Mouse (Mus musculus) heart, postnatal 36 days (tissue): ENCODE results near the gene Sap30bp. TPM values are rescaled to one million over a fixed set of nuclear protein-coding genes. Genes with fewer than 3 reads are reported as not detected.

Source experiments
- DNase-seq, 2 experiments: peaks; one replicate each; pipeline ENCODE4 v3.0.0; 2021 to 2022
- intact Hi-C: fragments of 180-260 bp; cut with DNase I; formaldehyde crosslinking; loops from one replicate; pipeline ENCODE4 v1.15.1; 2025
- total RNA-seq, 2 experiments: library from RNA; stranded (reverse); gene quantifications; 2 replicates each; pipeline ENCODE4 v1.2.3; 2021

Gene Sap30bp
- total RNA-seq = 10 to 100 TPM; 17.2 to 20.7 TPM

DNA sequence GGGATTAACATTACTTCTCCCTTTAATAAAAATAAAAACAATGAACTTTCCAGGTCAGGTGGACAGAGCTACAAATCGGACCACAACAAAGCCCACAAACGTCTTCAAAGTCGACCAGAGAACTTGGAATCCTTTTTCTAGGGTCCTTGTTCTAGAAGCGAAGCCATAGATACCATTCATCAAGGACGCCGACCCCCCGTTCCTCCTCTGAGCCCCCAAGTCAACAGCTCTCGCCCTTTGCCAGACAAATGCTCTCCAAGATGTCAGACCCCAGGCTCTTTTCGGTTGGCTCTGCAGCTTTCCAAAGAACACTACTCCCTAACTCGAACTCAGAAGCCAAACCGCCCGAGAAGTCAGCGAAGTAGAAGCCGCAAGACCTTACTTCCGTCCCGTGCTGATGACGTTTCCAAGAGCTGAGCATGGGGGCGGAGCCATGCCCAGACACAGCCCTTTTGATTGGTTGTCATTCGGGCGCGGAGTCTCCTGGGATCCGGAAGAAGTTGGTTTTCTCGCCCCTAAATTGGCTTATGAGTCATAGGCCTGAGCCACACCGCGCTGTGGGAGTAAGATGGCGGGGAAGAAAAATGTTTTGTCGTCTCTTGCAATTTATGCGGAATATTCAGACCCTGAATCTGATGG lies at the start of gene Sap30bp, which contains the start of gene Recql5:
Gene Sap30bp (plus strand): TSS at position 175 of the 639 bp plus-strand sequence.
Gene Recql5 (minus strand): TSS at position 370 of the 639 bp plus-strand sequence.
- DNase-seq = peak; percentile 96 to 97
- intact Hi-C loops = loop anchor here (5.0 kb wide), 1 partner anchor 199 kb away; the partner anchor contains the start of gene Trim65

GRCm38 (mm10) chr11:115884361-115884760 lies 48.7 kb upstream of the Sap30bp start:
- intact Hi-C loops = no loop called here
- DNase-seq = no peak

- DNase-seq = no peak
- intact Hi-C loops = no loop called here
Measured at GRCm38 (mm10) chr11:115885281-115885680, 47.8 kb upstream of the Sap30bp start.

DNA sequence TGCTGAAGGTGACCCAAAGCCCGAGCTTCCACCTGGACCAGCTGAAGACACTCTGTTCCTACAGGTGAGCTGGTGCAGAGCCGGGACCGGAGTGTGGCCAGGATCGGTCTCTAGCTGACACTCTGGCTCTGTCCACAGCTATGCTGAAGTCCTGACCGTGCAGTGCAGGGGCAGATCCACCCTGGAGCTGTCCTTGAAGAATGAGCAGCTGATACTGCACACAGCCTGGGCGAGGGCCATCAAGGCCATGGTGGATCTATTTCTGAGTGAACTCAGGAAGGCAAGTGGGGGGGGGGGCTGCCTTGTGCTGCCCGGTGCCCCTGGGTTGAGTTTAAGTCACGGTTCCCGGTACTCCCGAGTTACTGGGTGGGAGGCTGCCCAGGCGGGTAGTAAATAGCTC lies 46.6 kb upstream of the Sap30bp start:
- intact Hi-C loops = no loop called here
- no peak for DNase-seq

- intact Hi-C loops = no loop called here
- DNase-seq = no peak
Measured at GRCm38 (mm10) chr11:115888020-115888419, 45.1 kb upstream of the Sap30bp start.

- no peak for DNase-seq
- intact Hi-C loops = no loop called here
Measured at GRCm38 (mm10) chr11:115889159-115889558, 43.9 kb upstream of the Sap30bp start.

GRCm38 (mm10) chr11:115892213-115892612 lies 40.9 kb upstream of the Sap30bp start:
- intact Hi-C loops = no loop called here
- no peak for DNase-seq

- no peak for DNase-seq
- intact Hi-C loops = no loop called here
Measured at GRCm38 (mm10) chr11:115893071-115893470, 40.0 kb upstream of the Sap30bp start.

- DNase-seq = peak; percentile 13 to 26
- intact Hi-C loops = loop anchor here (2.0 kb wide), 1 partner anchor 24 kb away; no protein-coding TSS in a partner anchor
Measured at GRCm38 (mm10) chr11:115894755-115895520, 38.1 kb upstream of the Sap30bp start.

- DNase-seq = no peak
- intact Hi-C loops = no loop called here
Measured at GRCm38 (mm10) chr11:115898446-115898845, 34.6 kb upstream of the Sap30bp start.

- intact Hi-C loops = no loop called here
- peak; percentile 22 to 41 for DNase-seq
Measured at GRCm38 (mm10) chr11:115898886-115899285, 34.2 kb upstream of the Sap30bp start.

DNA sequence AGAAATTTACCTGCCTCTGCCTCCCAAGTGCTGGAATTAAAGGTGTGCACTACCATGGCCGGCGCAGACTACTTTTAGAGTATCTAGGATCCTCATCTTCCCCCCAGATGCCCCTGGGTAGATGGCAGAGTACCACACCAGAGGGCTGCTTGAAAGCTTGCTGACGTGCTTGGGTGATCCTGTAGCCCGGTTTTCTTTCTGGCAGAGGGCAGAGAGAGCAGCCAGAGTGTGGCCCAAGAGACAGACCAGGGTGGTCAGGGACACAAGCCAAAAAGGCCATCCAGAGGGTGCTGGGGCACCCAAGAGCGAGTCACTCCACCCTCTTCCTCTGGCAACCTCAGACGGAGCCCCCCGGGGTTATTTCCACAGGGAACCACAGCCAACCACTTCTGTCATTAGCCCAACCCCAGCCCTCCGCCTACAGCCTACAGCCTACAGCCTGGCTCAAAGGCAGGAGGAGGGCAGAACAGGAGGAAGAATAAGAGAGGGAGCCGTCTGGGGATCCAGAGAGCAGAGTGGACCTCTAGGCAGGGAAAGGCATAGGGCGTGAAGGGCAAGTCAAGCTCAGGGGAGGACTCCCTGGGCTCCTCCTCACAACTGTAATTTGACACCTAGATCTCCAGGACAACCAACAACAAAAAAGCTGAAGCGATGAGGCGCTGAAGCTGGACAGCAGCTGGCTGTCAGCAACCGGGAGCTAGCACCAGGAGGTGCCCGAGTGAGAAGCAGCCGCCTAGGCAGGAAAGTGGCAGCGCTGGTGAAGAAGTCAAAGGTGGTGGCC lies 33.4 kb upstream of the Sap30bp start, which contains the start of gene Smim5:
Gene Smim5 (plus strand): TSS at position 481 of the 781 bp plus-strand sequence.
- intact Hi-C loops = no loop called here
- peak; percentile 52 to 60 for DNase-seq

DNA sequence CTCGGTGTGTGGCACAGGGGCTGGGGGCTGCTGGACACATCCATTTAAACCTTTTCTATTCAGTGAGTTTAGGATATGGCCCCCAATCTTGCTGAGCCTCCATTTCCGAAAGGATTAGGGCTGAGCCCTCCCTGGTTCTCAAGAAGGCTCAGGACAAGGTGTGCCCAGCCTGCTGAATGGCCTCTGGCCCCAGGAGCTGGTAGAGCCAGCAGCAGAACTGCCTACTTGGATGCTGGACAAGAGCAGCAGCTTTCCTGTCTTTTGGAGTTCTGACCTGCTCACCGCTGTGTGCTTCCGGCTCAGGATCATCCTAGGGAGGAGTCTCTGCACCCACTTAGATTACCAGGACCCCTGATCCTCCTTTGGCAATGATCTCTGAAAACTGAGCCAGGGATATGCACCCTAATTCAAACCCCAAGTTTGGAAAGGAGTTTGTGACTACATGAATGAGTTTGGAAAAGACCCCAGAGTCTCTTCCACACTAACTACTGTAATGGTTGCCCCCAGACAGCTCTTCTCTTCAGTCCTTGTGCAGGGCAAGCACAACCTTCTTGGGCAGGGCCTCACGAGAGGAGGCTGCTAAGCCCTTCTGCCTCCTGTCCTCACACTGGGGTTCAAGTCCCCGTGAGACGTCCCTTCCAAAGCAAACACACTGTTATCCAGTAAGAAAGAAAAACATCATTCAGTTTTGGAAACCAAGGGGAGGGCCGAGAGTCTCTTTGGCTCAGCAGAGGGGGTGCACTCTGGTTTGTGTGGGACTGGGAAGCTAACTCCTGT lies 32.3 kb upstream of the Sap30bp start:
- intact Hi-C loops = no loop called here
- DNase-seq = peak in 1 of 2 experiments; percentile 24

GRCm38 (mm10) chr11:115901338-115902161 lies 31.5 kb upstream of the Sap30bp start:
- peak in 1 of 2 experiments; percentile 37 for DNase-seq
- intact Hi-C loops = no loop called here

DNA sequence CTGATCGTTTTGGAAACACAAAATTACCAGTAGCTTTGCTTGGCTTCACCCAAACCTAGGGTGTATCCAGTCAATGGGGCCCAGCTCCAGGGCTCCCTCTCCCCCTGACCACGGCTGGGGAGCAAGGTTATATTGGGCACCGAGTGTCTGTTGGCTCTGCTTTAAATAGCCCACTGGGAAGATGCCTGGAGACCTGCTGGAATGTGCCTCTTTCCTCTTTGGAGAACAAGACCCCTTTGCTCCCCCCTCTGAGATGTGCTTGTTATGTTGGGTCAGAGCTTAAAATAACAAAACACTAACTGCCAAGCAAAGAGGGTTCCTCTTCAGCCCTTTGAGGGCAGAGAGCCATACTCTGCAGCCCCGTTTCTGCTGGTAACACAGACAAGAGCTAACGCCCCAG lies 30.9 kb upstream of the Sap30bp start:
- intact Hi-C loops = no loop called here
- DNase-seq = no peak

DNA sequence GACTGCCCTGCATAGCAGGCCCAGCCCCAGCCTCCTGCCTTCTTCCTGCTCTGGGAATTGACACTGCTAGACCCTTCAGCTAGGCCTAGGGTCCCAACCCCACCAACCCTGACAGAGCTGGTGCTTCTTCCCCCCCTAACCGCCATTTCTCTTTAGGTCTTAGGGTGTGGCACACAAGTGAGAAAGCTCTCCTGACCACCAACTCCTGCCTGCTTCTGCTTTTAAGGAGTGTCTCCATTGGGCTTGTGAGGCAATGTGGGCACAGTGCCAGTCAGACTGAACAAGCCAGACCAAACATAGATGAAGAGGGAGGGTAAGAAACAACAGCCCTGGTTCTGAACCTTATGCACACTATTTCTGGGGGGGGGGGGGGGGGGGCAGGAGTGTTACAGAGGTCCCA lies 30.3 kb upstream of the Sap30bp start:
- peak; percentile 59 to 62 for DNase-seq
- intact Hi-C loops = no loop called here

DNA sequence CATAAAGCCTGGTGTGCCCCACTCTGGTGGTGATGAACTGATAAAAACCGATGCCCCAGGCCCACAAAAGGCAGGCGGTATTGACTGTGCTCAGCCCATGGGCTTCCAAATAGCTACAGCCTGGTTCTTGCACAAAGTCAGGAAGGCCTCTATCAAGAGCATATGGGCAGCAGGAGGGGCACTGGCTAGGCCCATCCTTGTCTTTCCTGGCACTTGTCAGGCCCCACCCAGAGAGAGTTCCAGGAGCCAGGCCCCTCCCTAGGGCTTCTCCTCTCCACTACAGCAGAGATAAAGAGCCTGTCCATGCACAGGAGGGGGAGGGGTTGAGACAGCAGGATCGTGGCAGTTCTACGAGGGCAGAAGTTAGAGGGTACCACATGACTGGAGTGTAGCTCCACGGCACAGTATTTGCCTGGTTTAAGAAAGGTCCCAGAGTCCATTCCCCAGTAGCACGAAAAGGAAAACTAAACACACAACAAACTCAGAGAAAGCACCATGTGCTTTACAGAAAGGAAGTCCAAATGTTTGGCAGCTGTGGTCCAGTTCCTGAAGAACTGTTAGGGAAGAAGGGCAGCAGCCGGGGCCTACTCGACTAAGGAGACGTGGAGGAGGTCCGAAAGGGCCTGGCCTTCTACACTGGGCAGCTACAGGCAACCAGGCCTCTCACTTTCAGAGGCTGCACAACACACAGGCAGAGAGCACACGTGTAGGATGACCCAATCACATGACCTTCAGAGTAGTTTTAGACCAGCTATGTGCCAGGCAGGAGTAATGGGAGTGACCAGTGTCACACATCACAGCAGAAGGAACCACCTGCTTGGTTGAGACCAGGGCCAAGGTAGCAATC lies 29.5 kb upstream of the Sap30bp start:
- DNase-seq = peak; percentile 42 to 52
- intact Hi-C loops = no loop called here

GRCm38 (mm10) chr11:115904231-115904955 lies 28.7 kb upstream of the Sap30bp start:
- no peak for DNase-seq
- intact Hi-C loops = no loop called here
